Mouse (Mus musculus) G1E (cell line): ENCODE measurements around the gene Jade2. TPM values are rescaled to one million over a fixed set of nuclear protein-coding genes. Genes with fewer than 3 reads are reported as not detected.

Source experiments
- ATAC-seq: 2 replicates; pipeline ENCODE4 v1.8.0; 2016; ENCODE audit warnings: mild to moderate bottlenecking; ENCODE audit not compliant: insufficient number of reproducible peaks, poor library complexity, low FRiP score, severe bottlenecking; ENCODE audit errors: extremely low read depth
- DNase-seq: peaks from one replicate; pipeline ENCODE4 v3.0.0; 2012; ENCODE audit warnings: low spot score
- H3K27me3 ChIP-seq: 2 replicates; pipeline ENCODE4 v1.6.1; 2012; ENCODE audit warnings: mild to moderate bottlenecking, low read length, inconsistent platforms; ENCODE audit not compliant: insufficient read depth
- H3K36me3 ChIP-seq: replicated peaks from 2 replicates; pipeline ENCODE3; 2012; ENCODE audit warnings: mild to moderate bottlenecking, inconsistent platforms
- H3K4me1 ChIP-seq: 2 replicates; pipeline ENCODE4 v1.6.1; 2012; ENCODE audit warnings: low read depth, low read length, inconsistent platforms, mixed read lengths; ENCODE audit not compliant: insufficient read depth
- H3K4me3 ChIP-seq: 2 replicates; pipeline ENCODE4 v1.5.1; 2012; ENCODE audit warnings: low read depth, mild to moderate bottlenecking, inconsistent platforms, low read length, moderate library complexity, mixed read lengths
- H3K9me3 ChIP-seq: replicated peaks from 2 replicates; pipeline ENCODE4 v1.6.1; 2012; ENCODE audit warnings: inconsistent platforms
- CTCF ChIP-seq: IDR thresholded peaks from 2 replicates; pipeline ENCODE4 v1.5.1; 2012; ENCODE audit warnings: low read depth, low read length, inconsistent platforms, mixed read lengths
- GATA1 ChIP-seq: IDR thresholded peaks from 2 replicates; pipeline ENCODE4 v1.6.1; 2012; ENCODE audit warnings: borderline replicate concordance, low read length, inconsistent platforms, mixed read lengths
- GATA2 ChIP-seq: IDR thresholded peaks from 2 replicates; pipeline ENCODE4 v1.6.1; 2012; ENCODE audit warnings: low read depth, low read length, inconsistent platforms, borderline replicate concordance
- POLR2AphosphoS5 ChIP-seq: IDR thresholded peaks from 2 replicates; pipeline ENCODE4 v1.6.1; 2012; ENCODE audit warnings: low read depth, low read length, inconsistent platforms; ENCODE audit not compliant: insufficient replicate concordance
- TAL1 ChIP-seq: conservative IDR thresholded peaks from 2 replicates; pipeline ENCODE4 v1.6.1; 2012; ENCODE audit warnings: low read depth, low read length, inconsistent platforms, mixed read lengths
- polyA plus RNA-seq: library from polyadenylated mRNA; stranded (reverse); fragments of >175 nt; gene quantifications from 2 replicates; pipeline ENCODE4 v1.2.3, GENCODE M21; 2012
- total RNA-seq, 2 experiments: library from RNA; stranded (forward) in 1 of 2; stranded (reverse) in 1 of 2; fragments of 200-1000 nt in 1 of 2; fragments of >200 nt in 1 of 2; fragmentation: Nextera tagmentation in 1 of 2; gene quantifications; 2 replicates each; pipeline ENCODE4 v1.2.3; 2014 to 2017

Jade2 gene
- total and polyA plus RNA-seq, 3 experiments, result 7.0 to 13.7 (median 8.4) TPM

DNA sequence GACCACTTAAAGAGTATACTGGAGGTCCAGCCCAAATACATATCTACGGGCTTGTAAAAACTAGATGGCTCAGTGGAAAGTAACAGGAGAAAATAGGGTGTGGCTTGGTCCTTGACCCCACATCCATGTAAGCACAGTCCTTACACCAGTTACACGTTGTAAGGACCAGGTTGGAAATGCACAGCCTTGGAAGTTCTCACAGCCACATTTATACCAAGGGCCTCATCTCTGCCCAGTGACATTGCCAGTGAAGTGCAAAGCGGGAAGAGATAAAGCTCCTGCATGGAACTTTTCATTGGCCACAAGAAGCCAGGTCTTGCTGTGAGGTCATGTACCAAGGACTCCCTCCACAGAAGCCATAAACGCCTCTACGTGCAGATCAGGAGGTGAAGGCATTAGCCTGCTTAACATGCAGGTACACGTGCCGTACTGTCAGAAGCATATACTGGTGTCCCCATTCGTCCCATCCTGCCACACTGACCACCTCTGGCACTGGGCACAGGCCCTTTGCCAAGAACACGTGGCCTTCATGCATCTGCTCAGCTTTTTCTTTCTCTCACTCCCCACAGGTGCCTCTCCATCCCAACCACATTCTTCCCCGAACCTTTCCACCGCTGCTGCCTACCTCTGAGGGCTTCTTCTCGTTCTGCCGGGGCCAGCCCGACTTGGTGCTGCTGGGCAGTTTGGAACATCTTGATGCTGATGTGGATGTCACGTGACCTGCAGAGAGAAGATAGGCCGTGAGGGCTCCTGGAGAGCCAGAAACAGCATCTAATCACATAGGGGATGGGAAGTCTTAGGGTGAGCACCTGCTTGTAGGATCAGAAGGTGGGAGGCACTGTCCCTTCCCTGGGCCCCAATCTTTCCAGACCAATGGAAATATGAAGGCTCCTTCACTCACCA, 11.2 kb downstream of the Jade2 start:
- Histone ChIP-seq H3K9me3 (no peaks in the 10 kb centered on the region), H3K27me3 (no peaks in the 10 kb centered on the region), H3K4me1 (peaks cover 9% of the 10 kb centered on the region; the same call in 1 of the 2 replicates), H3K36me3 (peaks cover 98% of the 10 kb centered on the region), H3K4me3 (no peak overlapping the region)
- ATAC-seq, result no peak
- DNase-seq, result no peak
- TF ChIP-seq GATA1, result no peak
- TF ChIP-seq CTCF, result no peak
- no peak for TF ChIP-seq TAL1
- no peak for TF ChIP-seq POLR2AphosphoS5
- no peak for TF ChIP-seq GATA2

DNA sequence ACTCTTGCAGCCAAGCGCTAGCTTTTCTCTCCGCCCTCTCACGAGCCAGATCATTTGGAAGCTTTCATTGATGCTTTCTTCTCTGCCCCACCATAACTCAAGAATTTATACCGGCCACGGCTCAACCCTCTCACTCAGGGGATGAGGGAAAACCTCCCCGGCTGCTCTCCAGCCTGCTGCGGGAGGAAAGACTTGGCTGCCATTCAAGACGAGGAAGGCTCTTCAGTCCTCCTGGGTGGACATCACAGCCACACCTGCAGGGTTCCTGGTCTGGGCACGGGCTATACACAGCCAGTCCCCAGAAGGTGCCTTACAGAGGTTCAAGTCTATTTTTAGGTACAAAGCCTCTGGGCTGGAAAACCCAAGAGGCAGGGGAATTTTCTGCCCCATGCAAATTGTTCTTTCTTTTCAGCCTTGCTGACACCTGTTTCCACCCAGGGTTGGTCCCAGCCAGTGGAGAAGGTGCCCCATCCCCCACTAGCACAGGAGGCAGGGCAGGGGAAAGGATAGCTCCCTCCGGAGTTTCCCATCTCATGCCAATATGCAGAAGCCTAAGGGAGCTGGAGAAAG, 12.8 kb downstream of the Jade2 start:
- Histone ChIP-seq H3K4me3 (no peak overlapping the region), H3K9me3 (no peaks in the 10 kb centered on the region), H3K4me1 (peaks cover 19% of the 10 kb centered on the region; the same call in 1 of the 2 replicates), H3K27me3 (no peaks in the 10 kb centered on the region), H3K36me3 (peaks cover 96% of the 10 kb centered on the region)
- DNase-seq (no peak), ATAC-seq (no peak)
- TF ChIP-seq POLR2AphosphoS5 (no peak), CTCF (no peak), TAL1 (no peak), GATA1 (no peak), GATA2 (no peak)

DNA sequence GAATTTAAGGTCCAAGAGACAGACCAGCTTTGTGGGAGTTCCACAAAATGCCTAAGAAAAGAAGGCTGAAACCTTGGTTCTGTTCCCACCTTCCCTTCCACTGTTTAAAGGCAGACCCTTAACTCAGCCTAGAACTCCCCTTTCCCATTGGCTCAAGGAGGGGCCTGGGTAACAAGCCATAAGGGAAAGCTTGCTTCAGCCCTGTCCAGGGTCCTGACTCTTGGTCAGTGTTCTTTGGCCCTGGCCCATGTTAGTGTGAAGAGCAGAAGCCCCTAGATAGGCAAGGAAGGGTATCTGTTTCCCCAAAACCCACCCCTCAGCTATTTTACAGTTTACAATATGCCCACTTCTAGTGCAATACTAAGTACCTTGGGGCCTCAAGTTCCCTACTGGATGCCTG, 13.6 kb downstream of the Jade2 start:
- Histone ChIP-seq H3K4me3 (no peak overlapping the region), H3K36me3 (peaks cover 95% of the 10 kb centered on the region), H3K4me1 (peaks cover 19% of the 10 kb centered on the region; the same call in 1 of the 2 replicates), H3K27me3 (no peaks in the 10 kb centered on the region), H3K9me3 (no peaks in the 10 kb centered on the region)
- ATAC-seq, result no peak
- TF ChIP-seq CTCF (no peak), GATA1 (no peak), GATA2 (no peak), TAL1 (no peak), POLR2AphosphoS5 (no peak)
- DNase-seq, result no peak

DNA sequence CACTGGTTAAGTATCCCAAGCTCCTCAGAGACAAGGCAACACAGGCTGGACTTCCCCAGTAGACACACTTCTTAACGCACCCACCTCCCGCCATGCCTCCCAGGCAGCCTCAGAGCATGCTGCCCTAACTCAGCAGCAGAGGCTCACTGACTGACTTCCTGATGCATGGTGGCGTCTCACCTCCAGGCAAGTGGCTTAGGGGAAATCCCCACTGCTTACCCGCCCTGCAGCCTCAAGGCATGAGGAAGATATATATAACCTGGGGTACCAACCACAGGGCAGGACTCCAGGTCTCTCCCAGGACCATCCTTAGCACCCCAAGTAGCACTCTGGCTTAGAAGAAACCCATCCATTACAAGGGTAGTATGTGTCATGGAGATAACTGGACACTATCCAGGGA, 14.3 kb downstream of the Jade2 start:
- peaks cover 96% of the 10 kb centered on the region for H3K36me3 ChIP-seq
- H3K4me3 ChIP-seq, result no peak overlapping the region
- ATAC-seq (no peak), DNase-seq (no peak)
- peaks cover 19% of the 10 kb centered on the region; the same call in 1 of the 2 replicates for H3K4me1 ChIP-seq
- TF ChIP-seq CTCF, result no peak
- TF ChIP-seq GATA2, result no peak
- TF ChIP-seq POLR2AphosphoS5, result no peak
- TF ChIP-seq TAL1, result no peak
- TF ChIP-seq GATA1, result no peak
- H3K27me3 ChIP-seq, result no peaks in the 10 kb centered on the region
- no peaks in the 10 kb centered on the region for H3K9me3 ChIP-seq

DNA sequence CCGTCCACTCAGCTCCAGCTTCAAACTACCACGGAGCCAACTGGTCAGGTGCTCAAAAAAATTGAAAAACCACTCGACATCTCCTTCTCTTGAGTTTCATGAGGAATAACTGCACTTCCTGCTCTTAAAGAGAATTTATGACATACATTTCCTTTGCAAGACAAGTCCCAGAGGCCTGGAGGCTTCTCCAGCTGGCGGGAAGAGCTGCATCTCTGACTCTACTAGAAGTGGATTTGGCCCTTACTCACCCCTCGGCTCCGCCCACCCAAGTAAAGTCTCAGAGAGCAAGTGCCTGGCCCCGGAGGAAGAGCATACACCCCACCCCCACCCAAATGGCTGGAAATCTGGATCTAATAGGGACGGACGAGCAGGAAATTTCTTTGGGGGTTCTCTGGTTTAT, 16.3 kb downstream of the Jade2 start:
- peaks cover 94% of the 10 kb centered on the region for H3K36me3 ChIP-seq

DNA sequence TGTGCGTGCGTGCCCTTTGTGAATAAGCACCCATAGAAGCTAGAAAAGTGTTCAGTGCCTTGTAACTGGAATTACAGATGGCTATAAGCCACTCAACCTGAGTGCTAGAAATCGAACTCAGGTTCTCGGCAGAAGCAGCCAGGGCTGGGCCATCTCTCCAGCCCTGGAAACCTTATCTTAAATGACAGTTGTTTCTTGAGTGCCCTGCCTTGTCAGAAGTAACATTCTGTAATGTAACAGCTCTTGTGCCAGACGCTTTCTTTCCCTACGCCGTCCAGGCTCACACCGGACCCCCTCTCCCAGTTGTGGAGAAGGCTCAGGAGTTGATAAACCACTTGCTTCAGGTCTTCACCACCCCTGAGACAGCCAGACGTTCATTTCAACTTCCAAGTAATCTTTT, 16.8 kb downstream of the Jade2 start:
- Histone ChIP-seq H3K36me3 (peaks cover 94% of the 10 kb centered on the region), H3K4me1 (peaks cover 19% of the 10 kb centered on the region; the same call in 1 of the 2 replicates), H3K4me3 (no peak overlapping the region), H3K27me3 (no peaks in the 10 kb centered on the region), H3K9me3 (no peaks in the 10 kb centered on the region)
- no peak for TF ChIP-seq POLR2AphosphoS5
- no peak for TF ChIP-seq GATA1
- no peak for TF ChIP-seq CTCF
- TF ChIP-seq GATA2, result no peak
- TF ChIP-seq TAL1, result no peak
- no peak for DNase-seq
- no peak for ATAC-seq

More for the DNA sequence above, 16.3 kb downstream of the Jade2 start:
- Histone ChIP-seq H3K4me1 (peaks cover 19% of the 10 kb centered on the region; the same call in 1 of the 2 replicates), H3K9me3 (no peaks in the 10 kb centered on the region), H3K27me3 (no peaks in the 10 kb centered on the region), H3K4me3 (no peak overlapping the region)
- TF ChIP-seq GATA1, result no peak
- TF ChIP-seq POLR2AphosphoS5, result no peak
- TF ChIP-seq GATA2, result no peak
- no peak for TF ChIP-seq TAL1
- TF ChIP-seq CTCF, result no peak
- DNase-seq (no peak), ATAC-seq (no peak)
